Mouse (Mus musculus): Measurements from ENCODE around the gene Tnfrsf11a.
"Not testable (repeated sequence)": the region's sequence is repeated elsewhere in the genome, so short reads cannot be mapped to it uniquely, and the experiment has no call there.

The Tnfrsf11a gene

GRCm38 (mm10) chr1:105780457-105781364, at the start of gene Tnfrsf11a:
Gene Tnfrsf11a, plus strand, starts transcription at chr1:105780718.
- DNase-seq (ENCODE audit: low spot score), result peak; percentile 16

DNA sequence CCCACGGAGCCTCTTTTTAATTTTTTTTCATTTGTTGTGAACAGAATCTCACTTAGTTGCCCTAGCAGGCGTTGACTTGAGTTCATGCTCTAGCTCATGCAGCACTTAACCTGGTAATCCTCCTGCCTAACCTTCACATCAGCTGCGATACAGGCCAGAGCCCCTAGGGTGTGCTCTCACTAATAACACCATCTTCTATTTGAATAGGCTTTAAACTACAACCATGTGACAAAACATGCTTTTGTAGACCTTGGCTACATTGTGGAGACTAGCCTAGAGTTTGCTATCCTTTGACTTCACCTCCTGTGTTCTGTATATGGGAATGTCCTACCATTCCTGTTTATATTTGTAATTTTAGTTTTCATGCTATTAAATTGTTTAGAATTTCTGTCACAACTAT, 45.2 kb upstream of the Tnfrsf11a start:
- DNase-seq (ENCODE audit: low spot score), result no peak

- no peak for DNase-seq (ENCODE audit: low spot score)
Measured at GRCm38 (mm10) chr1:105738334-105738733, 42.2 kb upstream of the Tnfrsf11a start.

DNA sequence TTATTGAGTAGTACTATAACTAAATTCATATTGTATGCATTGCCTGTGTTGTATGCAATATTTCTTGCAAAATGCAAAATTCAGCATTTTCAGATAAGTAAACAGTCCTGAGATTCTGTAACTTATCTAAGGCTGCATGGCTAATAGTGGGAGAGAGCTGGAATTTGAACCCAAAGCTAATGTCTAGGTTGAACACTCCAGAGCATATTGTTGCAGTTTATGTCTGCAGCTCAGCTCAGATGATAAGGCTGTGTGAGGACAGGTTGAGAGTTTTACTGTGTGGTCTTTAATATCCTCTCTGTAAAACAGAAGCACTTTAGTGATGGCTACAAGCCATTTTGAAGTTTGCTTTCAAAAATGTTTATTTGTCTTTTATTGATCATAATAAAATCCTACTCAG, 41.0 kb upstream of the Tnfrsf11a start:
- DNase-seq (ENCODE audit: low spot score), result no peak

DNA sequence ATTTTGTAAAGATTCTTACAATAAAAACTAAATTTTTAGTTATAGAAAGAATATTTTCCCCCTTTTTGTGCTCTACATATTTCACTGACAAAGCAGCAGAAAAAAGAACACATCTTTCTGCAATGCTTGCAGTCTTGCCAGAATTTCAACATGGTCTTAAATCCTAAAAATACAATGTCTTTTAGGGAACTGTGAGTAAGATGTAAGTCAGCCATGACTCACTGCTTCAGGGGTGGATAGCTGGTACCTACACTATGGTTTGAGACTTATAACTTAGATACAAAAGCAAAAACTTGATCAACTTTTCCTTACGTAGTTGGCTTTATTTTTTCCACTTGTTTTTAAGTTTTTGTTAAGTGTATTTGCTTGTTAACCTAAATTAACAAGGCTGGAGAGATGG, 38.0 kb upstream of the Tnfrsf11a start:
- no peak for DNase-seq (ENCODE audit: low spot score)

DNA sequence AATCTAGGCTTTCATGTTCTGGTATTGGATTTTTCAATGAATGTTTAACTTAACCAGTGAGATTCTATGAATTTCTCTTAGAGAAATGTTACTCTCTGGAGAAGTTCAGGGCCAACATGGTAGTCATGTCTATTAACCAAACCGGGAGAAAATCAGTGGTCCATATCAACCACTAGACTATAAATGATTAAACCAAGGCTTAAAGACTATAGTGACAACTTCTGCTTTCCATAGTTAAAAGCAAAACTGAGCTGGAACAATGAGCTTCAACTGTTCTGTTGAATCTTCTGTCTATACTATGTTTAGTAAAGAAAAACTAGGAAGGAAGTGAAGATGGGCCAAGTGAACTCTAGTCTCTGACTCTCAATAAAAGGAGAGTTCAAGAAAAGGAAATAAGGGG, 34.1 kb upstream of the Tnfrsf11a start:
- no peak for DNase-seq (ENCODE audit: low spot score)

DNA sequence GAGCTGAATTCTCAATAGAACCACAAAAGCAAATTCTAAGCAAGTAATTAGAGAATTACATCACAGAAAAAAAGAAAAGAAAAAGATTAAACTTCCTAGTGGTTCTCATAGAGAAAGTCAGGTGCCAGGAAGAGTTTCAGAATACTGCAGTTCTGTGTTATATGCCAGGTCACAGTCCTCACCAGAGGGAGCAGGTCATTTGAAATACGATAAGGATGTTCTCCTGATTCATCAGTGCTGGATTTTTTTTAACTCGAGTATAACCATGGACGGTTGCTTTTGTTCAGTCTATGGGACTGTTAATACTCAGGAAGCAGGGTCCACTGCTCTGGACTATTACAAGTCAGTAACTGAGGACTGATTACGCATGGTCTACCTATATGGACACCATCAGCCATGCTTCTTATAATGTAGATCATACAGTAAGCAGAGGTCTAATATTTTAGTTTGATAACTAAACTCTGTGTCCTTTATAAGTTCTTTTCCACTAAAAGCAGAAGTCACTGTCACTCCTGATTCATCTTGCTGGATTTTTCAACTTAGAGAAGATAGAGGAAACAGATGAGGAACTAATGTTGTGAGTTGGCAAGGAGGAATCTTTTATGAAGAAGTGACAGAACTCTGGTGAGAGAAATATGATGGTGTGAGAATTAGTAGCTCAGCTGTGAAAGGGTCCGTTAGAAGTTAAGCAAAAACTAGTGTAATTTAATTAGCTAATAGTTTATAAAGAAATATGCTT, 33.5 kb upstream of the Tnfrsf11a start:
- no peak for DNase-seq (ENCODE audit: low spot score)

GRCm38 (mm10) chr1:105748091-105748799, 32.3 kb upstream of the Tnfrsf11a start:
- no peak for DNase-seq (ENCODE audit: low spot score)

GRCm38 (mm10) chr1:105752196-105752595, 28.3 kb upstream of the Tnfrsf11a start:
- no peak for DNase-seq (ENCODE audit: low spot score)

DNA sequence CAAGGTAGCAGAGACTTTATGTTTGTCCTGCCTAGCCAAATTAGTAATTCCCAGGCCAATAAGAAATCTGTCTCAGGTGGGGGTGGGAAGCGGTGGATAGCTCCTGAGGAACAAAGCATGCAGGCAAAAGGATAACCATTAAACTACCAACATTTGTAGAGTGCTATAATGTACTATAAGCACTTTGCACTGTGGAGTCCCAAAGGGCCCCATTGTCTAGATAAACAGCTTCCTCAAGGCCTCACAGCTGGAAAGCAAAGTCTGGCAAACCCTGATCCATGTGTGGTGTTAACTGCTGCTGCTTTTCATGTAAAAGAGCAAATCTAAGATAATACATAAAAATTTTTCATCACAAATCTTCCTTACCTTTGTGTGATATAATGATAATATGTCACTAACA, 27.6 kb upstream of the Tnfrsf11a start:
- DNase-seq (ENCODE audit: low spot score), result no peak

- no peak for DNase-seq (ENCODE audit: low spot score)
Measured at GRCm38 (mm10) chr1:105758798-105759197, 21.7 kb upstream of the Tnfrsf11a start.

GRCm38 (mm10) chr1:105759422-105760165, 20.9 kb upstream of the Tnfrsf11a start:
- DNase-seq (ENCODE audit: low spot score), result no peak

DNA sequence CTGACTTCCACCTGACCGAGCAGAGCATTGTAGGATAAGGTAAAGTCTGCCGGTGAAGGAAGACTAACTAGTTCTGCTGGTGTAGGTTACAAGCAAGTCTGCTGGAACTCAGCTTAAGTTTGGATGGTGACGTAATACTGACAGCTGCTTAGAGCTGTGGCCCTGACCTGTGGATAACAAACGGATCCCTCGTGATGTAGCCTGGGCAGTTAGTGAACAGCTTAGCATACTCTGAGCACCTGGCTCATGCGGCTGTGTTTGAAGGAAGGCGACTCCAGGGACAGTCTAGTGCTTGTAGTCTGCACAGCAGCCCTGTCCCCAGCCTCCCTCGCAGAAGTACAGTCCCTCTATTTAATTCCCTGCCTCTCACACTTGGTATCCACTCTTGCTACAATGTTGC, 14.9 kb upstream of the Tnfrsf11a start:
- DNase-seq (ENCODE audit: low spot score), result peak; percentile 30

DNA sequence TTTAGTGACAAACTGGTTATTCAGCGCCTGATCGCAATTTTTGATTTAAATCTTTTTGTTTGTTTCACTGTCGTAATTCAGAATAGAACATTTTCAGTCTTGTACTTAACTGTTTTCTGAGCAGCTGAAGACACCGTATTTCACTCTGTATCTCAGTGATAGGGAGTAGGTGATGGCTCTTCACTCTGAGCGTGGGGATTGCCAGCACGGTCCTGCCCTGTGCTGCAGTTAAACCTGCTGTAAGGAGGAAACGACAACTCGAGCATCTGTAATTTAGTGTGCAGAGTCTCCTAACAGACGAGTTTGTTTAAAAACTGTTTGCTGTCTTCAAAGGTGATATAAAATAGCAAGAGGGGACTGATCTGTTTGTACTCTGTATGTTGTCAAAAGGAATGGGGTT, 14.4 kb upstream of the Tnfrsf11a start:
- not testable (repeated sequence) for DNase-seq (ENCODE audit: low spot score)

DNA sequence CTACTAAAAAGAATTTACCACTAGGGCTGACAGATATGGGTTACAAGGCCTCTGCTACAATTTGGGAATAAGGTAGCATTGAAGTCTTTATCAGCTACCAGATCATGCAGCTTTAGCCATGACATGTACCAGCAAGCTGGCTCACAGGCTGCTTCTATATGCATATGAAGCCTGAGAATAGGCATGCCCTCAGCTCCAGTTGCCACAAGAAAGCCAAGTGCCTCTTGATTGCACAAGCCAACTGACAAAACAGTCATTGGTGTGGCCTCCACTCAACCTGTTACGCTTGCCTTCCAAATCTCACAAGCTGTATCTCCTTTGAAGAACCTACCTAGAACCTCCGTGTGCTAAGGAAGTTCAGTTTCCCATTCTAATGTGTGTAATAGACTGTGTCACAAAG, 12.1 kb upstream of the Tnfrsf11a start:
- DNase-seq (ENCODE audit: low spot score), result no peak

- DNase-seq (ENCODE audit: low spot score), result no peak
Measured at GRCm38 (mm10) chr1:105770685-105771084, 9.8 kb upstream of the Tnfrsf11a start.

DNA sequence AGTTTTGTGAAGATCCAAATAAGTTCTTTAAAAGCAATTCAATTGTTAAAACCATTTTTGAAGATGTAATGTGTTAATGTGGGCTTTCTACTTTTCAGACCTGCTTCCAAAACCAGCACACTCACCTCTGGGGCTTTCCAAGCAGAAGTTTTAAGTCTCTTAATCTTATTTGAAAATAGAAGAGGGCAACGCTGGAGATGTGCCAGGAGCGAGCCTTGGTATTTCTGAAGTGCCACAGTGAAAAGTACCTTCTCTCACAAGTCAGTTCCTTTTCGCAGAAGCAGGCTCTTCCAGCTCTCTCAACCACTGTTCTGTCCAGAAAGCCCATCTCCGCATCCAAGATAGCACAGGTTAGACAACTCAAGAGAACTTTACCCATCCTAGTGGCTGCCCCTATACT, 4.1 kb upstream of the Tnfrsf11a start:
- no peak for DNase-seq (ENCODE audit: low spot score)

GRCm38 (mm10) chr1:105780079-105780456, 450 bp upstream of the Tnfrsf11a start:
- DNase-seq (ENCODE audit: low spot score), result no peak

DNA sequence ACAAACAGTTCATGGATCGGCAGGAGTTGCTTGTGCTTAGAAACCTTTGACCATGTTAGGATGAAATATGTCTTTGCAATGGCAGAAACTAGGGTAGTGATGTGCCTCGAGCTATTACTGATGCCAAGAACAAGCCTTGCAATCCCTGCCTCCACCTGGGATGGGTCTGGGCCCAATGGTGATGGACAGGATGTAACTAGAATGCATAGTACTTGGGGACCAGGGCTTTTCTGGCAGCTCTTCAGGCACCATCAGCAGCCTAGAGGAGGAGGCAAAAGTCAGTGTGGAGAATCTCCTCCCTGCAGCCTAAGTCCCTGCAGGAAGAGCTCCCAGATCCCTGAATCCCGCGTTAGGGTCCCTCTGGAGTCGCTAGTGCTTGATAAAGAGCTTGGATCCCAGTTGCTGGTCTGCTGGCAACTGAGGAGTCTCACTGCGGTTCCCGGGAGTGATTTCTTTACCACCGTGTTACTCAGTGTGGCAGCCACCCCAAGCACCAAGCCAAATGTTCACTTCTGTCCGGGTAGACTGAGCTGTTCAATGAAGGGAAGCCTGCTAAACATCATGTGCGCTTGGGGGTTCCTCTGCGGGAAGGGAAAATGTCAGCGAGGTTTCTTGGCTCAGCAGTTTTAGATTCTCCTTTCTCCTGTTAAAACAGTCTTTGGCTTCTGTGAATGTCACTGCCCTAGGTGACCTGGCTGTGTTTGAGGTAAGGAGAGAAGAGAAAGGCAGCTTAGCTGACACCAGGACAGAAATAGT, 1.1 kb downstream of the Tnfrsf11a start:
- DNase-seq (ENCODE audit: low spot score), result no peak

DNA sequence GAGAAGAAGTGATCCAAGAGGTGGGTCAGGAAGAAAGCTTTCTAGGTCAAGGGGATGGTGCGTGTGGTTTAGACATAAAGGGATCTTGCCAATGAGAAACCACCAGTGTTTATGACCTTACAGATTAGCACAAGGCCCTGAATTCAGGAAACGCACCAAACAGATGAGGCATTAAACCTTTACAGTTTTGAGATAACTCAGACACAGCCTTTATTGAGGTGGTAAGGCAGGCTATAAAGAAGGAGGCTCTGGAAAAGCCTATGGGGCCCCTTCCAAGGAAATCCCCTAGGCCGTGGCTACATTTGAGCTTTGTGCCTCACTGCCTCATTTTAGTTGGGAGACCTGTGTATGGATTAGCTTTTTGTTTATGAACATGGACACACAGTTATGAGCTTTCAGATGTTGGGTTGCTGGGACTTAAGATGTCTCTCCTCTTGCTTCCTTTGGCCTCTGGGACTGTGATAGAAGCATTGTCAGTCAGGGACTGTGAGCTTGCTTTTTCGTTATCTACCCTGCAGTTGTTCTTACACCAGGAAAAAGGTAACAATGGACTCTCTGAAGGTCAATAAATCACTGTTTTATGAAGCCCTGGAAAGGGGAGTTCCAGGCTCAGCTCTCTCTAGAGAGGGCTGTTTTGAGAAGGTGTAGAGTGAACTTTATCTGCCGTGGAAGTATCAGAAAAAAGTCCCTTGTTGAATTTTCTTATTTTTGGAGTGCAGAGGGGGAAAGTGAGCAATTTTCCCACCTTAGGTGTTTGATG, 3.9 kb downstream of the Tnfrsf11a start:
- no peak for DNase-seq (ENCODE audit: low spot score)
